Mouse (Mus musculus) heart, adult 2 months (tissue): ENCODE data around the gene Nabp1. TPM values are rescaled to one million over a fixed set of nuclear protein-coding genes. Genes with fewer than 3 reads are reported as not detected.

ENCODE experiments used
- DNase-seq, 2 experiments: peaks; one replicate each; pipeline ENCODE4 v3.0.0; 2021
- H3K27ac ChIP-seq: fragments of 200-600 bp; 2 replicates; pipeline ENCODE4 v1.8.1; 2022
- H3K27me3 ChIP-seq: fragments of 200-500 bp; 2 replicates; pipeline ENCODE4 v1.6.1; 2012; ENCODE audit warnings: mild to moderate bottlenecking, low read length, inconsistent platforms, mixed read lengths; ENCODE audit not compliant: control insufficient read depth, insufficient read depth
- H3K36me3 ChIP-seq: fragments of 200-500 bp; 2 replicates; pipeline ENCODE4 v1.6.1; 2012; ENCODE audit warnings: low read length, inconsistent platforms; ENCODE audit not compliant: control insufficient read depth, insufficient read depth
- H3K4me1 ChIP-seq: fragments of 200-500 bp; 2 replicates; pipeline ENCODE4 v1.6.1; 2011; ENCODE audit warnings: low read length; ENCODE audit not compliant: control insufficient read depth, insufficient read depth
- H3K4me3 ChIP-seq: fragments of 200-600 bp; 2 replicates; pipeline ENCODE4 v1.8.1; 2022
- H3K79me2 ChIP-seq: fragments of 200-500 bp; replicated peaks from 2 replicates; pipeline ENCODE4 v1.6.1; 2012; ENCODE audit warnings: mild to moderate bottlenecking, inconsistent platforms, low read length, moderate library complexity, mixed read lengths; ENCODE audit not compliant: control insufficient read depth, insufficient read depth
- H3K9ac ChIP-seq: fragments of 200-500 bp; 2 replicates; pipeline ENCODE4 v1.6.1; 2012; ENCODE audit warnings: low read depth, mild to moderate bottlenecking, control low read depth, inconsistent platforms, low read length, mixed read lengths
- CTCF ChIP-seq: fragments of 200-600 bp; IDR thresholded peaks from 2 replicates; pipeline ENCODE4 v1.8.1; 2022; ENCODE audit warnings: antibody characterized with exemption, mild to moderate bottlenecking, moderate library complexity
- EP300 ChIP-seq: fragments of 200-500 bp; IDR thresholded peaks from 2 replicates; pipeline ENCODE4 v1.6.1; 2011; ENCODE audit warnings: low read depth, low read length, control low read depth; ENCODE audit not compliant: insufficient read depth
- POLR2A ChIP-seq: fragments of 200-500 bp; IDR thresholded peaks from 2 replicates; pipeline ENCODE4 v1.6.1; 2011; ENCODE audit warnings: mild to moderate bottlenecking, low read depth, low read length, control low read depth; ENCODE audit not compliant: insufficient read depth
- WGBS: fragments of 180-500 bp; shearing (Covaris S2); methylation state at CpG from one replicate; pipeline ENCODE4 v1.1.7; 2018; 5-methylcytosine and 5-hydroxymethylcytosine counted together
- intact Hi-C: fragments of 180-260 bp; cut with DNase I; formaldehyde crosslinking; loops from one replicate; pipeline ENCODE4 v1.15.1; 2025
- polyA plus RNA-seq: library from polyadenylated mRNA; depleted of rRNA; stranded (reverse); fragments of >200 nt; gene quantifications from 2 replicates; pipeline ENCODE4 v1.2.3, GENCODE M21; 2012
- total RNA-seq, 2 experiments: library from RNA; stranded (reverse); gene quantifications; 2 replicates each; pipeline ENCODE4 v1.2.3; 2021

The Nabp1 gene
- total and polyA plus RNA-seq, 3 experiments, result 27.0 to 40.4 (median 31.0) TPM

DNA sequence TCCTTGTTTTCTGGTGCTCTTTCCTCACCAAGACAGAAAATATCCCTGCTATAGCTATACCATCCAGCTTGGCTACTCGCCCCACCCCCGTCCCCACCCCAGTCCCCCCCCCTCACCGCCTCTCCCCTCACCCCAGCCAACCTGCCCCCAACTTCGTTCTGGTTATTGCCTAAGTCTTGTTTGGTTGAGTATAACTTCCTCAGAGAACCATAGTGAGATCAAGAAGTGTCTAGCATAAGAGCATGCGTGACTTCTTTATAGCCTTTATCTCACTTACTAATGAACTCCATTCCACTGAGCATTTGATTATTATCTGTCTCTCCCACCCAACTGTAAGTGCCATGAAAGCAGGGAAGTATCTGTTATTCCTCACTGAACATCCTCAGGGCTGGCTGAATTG, 24.1 kb upstream of the Nabp1 start:
- no peak for DNase-seq
- WGBS, result 90% methylated on average over 5 of the region's 5 CpGs
- no peak overlapping the region for H3K27ac ChIP-seq
- H3K4me1 ChIP-seq, result no peaks in the 10 kb centered on the region
- intact Hi-C loops, result no loop called here
- H3K79me2 ChIP-seq, result no peaks in the 10 kb centered on the region
- H3K36me3 ChIP-seq, result no peaks in the 10 kb centered on the region
- H3K4me3 ChIP-seq, result no peak overlapping the region
- H3K9ac ChIP-seq, result no peak overlapping the region
- no peaks in the 10 kb centered on the region for H3K27me3 ChIP-seq
- TF ChIP-seq POLR2A (no peak), EP300 (no peak), CTCF (no peak)

DNA sequence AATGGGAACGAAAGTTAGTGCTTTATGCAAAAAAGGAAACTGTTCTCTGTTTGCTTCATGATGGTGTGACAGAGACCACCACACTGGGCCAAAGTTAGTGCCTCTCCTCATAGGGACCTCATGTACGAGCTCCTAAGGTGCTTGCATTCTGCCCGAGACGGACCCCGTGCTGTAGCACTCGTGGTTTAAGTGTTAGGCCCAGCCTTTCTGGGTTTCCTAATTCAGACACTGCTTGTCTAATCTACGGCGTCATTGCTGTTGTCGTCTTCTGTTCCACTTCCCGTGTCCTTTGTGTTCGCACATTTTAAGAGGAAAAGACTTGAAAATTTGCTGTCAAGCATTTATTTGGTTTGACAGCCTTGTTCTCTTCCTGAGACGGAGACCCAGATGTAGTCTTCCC, 23.0 kb upstream of the Nabp1 start:
- Histone ChIP-seq H3K9ac (no peak overlapping the region), H3K4me3 (no peak overlapping the region), H3K27ac (no peak overlapping the region), H3K4me1 (no peaks in the 10 kb centered on the region), H3K36me3 (no peaks in the 10 kb centered on the region), H3K27me3 (no peaks in the 10 kb centered on the region), H3K79me2 (no peaks in the 10 kb centered on the region)
- intact Hi-C loops, result no loop called here
- 44% methylated on average over 12 of the region's 12 CpGs for WGBS
- TF ChIP-seq EP300, result no peak
- TF ChIP-seq POLR2A, result no peak
- TF ChIP-seq CTCF, result no peak
- DNase-seq, result no peak

DNA sequence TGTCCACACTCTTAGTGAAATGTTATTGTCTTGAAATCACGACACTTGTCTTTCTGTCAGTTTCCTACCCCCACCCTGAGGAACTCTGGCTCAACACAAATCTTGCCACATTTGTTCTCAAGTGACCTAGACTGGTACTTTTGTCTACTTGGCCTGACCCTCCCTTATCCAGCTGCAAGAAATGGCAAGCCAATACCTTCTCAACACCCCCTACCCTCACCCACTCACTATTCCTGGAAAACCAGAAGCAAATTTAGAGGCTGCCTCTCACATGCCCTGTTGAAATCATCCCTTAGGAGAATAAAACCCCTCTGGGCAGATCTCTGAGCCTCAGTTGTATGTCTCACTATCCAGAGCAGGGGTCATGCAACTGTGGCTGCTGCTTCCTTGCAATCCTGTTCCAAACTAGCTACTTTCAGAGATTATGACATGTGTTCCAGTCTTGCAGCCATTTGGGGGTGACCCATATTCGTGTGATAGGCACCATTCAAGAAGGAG, 20.4 kb upstream of the Nabp1 start:
- Histone ChIP-seq H3K4me3 (no peak overlapping the region), H3K79me2 (no peaks in the 10 kb centered on the region), H3K27ac (no peak overlapping the region), H3K36me3 (no peaks in the 10 kb centered on the region), H3K9ac (no peak overlapping the region), H3K27me3 (no peaks in the 10 kb centered on the region), H3K4me1 (no peaks in the 10 kb centered on the region)
- intact Hi-C loops, result no loop called here
- no peak for DNase-seq
- TF ChIP-seq POLR2A (no peak), EP300 (no peak), CTCF (no peak)
- 51% methylated on average over 2 of the region's 2 CpGs for WGBS

DNA sequence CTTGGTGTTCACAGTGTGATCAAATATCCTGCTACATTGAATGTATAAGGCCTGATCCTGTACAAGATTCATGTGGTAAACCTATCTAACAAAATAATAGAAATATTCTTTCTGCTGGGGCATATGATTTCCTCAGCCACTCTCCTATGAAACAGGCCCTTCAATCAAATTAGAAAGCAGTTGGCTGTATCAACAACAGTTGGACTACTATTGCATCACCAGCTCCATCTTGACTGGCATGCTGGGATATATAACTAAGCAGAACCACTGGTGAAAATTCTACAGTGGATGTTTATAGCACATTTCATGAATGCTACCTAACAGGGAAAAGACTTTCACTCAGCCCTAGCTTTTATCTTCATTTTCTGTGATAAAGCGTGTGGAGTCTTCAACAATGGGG, 17.9 kb upstream of the Nabp1 start:
- no peaks in the 10 kb centered on the region for H3K36me3 ChIP-seq
- no peaks in the 10 kb centered on the region for H3K79me2 ChIP-seq
- H3K27me3 ChIP-seq, result no peaks in the 10 kb centered on the region
- H3K27ac ChIP-seq, result no peak overlapping the region
- WGBS, result 91% methylated on average over 1 of the region's 1 CpGs
- no peak overlapping the region for H3K4me3 ChIP-seq
- TF ChIP-seq CTCF (no peak), EP300 (no peak)
- DNase-seq, result no peak
- intact Hi-C loops, result no loop called here
- no peaks in the 10 kb centered on the region for H3K4me1 ChIP-seq
- no peak overlapping the region for H3K9ac ChIP-seq

- no peak for DNase-seq
- H3K4me1 ChIP-seq, result no peaks in the 10 kb centered on the region
- no peak overlapping the region for H3K9ac ChIP-seq
- WGBS, result 82% methylated on average over 7 of the region's 7 CpGs
- intact Hi-C loops, result no loop called here
- no peaks in the 10 kb centered on the region for H3K79me2 ChIP-seq
- no peak overlapping the region for H3K27ac ChIP-seq
- H3K4me3 ChIP-seq, result no peak overlapping the region
- TF ChIP-seq CTCF (no peak), EP300 (no peak), POLR2A (no peak)
- no peaks in the 10 kb centered on the region for H3K27me3 ChIP-seq
- no peaks in the 10 kb centered on the region for H3K36me3 ChIP-seq
Measured at GRCm38 (mm10) chr1:51493592-51494307, 15.5 kb upstream of the Nabp1 start.

- no peaks in the 10 kb centered on the region for H3K36me3 ChIP-seq
- intact Hi-C loops, result no loop called here
- H3K9ac ChIP-seq, result no peak overlapping the region
- no peaks in the 10 kb centered on the region for H3K79me2 ChIP-seq
- no peak overlapping the region for H3K27ac ChIP-seq
- H3K27me3 ChIP-seq, result no peaks in the 10 kb centered on the region
- no peak for DNase-seq
- TF ChIP-seq EP300 (no peak), CTCF (no peak), POLR2A (no peak)
- 64% methylated on average over 1 of the region's 1 CpGs for WGBS
- H3K4me3 ChIP-seq, result no peak overlapping the region
- no peaks in the 10 kb centered on the region for H3K4me1 ChIP-seq
Measured at GRCm38 (mm10) chr1:51486291-51486690, 8.1 kb upstream of the Nabp1 start.
